Mouse (Mus musculus) kidney, adult 9 months (tissue): ENCODE results near the gene 9030612E09Rik.

Source experiments
- DNase-seq: peaks from one replicate; pipeline ENCODE4 v3.0.0; 2022

The 9030612E09Rik gene

GRCm38 (mm10) chr10:43211866-43212265 lies 37.4 kb downstream of the 9030612E09Rik start:
- DNase-seq = peak; percentile 13

GRCm38 (mm10) chr10:43217361-43217900 lies 42.9 kb downstream of the 9030612E09Rik start:
- no peak for DNase-seq

GRCm38 (mm10) chr10:43220479-43220878 lies 46.0 kb downstream of the 9030612E09Rik start:
- peak; percentile 14 for DNase-seq

- peak; percentile 97 for DNase-seq
These were observed 46.6 kb downstream of the 9030612E09Rik start, which contains the start of gene Pdss2 for GRCm38 (mm10) chr10:43220910-43221625. Gene Pdss2, plus strand, starts transcription at chr10:43221486.

- DNase-seq = no peak
These were observed 47.2 kb downstream of the 9030612E09Rik start for GRCm38 (mm10) chr10:43221659-43222058.

GRCm38 (mm10) chr10:43223391-43223790 lies 48.9 kb downstream of the 9030612E09Rik start:
- DNase-seq = no peak
